Mouse (Mus musculus): Measurements from ENCODE around the gene Dpy19l1. TPM values are rescaled to one million over a fixed set of nuclear protein-coding genes. Genes with fewer than 3 reads are reported as not detected.

Gene Dpy19l1
- total and polyA plus RNA-seq, 3 experiments, result 21.2 to 44.1 (median 26.3) TPM

GRCm38 (mm10) chr9:24482375-24482774 lies 20.6 kb downstream of the Dpy19l1 start:
- Histone ChIP-seq H3K4me1 (ENCODE audit: control insufficient read depth in 1 of 2, insufficient read depth in 2 of 2) (peaks cover 0 to 4% of the 10 kb centered on the region in 2 experiments; a peak in 2 of 4 replicates), H3K79me2 (replicated peaks; ENCODE audit: control insufficient read depth, extremely low read depth, insufficient read depth, poor library complexity, severe bottlenecking) (no peaks in the 10 kb centered on the region), H3K36me3 (replicated peaks in 1 of 2; ENCODE audit: control insufficient read depth in 1 of 2, insufficient read depth in 1 of 2, low read length in 1 of 2) (peaks cover 4 to 20% of the 10 kb centered on the region in 2 experiments), H3K9me3 (replicated peaks; ENCODE audit: low read length) (no peaks in the 10 kb centered on the region), H3K27me3 (replicated peaks) (no peaks in the 10 kb centered on the region), H3K27ac (ENCODE audit: insufficient read depth, low read depth) (no peak overlapping the region), H3K4me3 (replicated peaks in 1 of 3; ENCODE audit: low read depth in 2 of 3, low read length in 2 of 3, poor library complexity in 1 of 3) (no peak overlapping the region), H3K9ac (ENCODE audit: insufficient read depth, low read depth) (no peak overlapping the region), H3K4me2 (ENCODE audit: insufficient read depth, low read depth, poor library complexity, severe bottlenecking) (no peak overlapping the region)
- dilution Hi-C loops (cut with MboI; ENCODE audit: extremely low pct_ligation_motif_present, extremely low pct_unique_long_range_greater_than_20kb, low sequenced_read_pairs) (no loop called here), in situ Hi-C loops (cut with MboI; ENCODE audit: low pct_ligation_motif_present, low pct_unique_long_range_greater_than_20kb, low sequenced_read_pairs) (no loop called here)
- no peak for DNase-seq (ENCODE audit: extremely low read depth)
- TF ChIP-seq PAX5 (IDR thresholded peaks at IDR 0.05; ENCODE audit: low read length) (no peak), ZMIZ1 (IDR thresholded peaks at IDR 0.05; ENCODE audit: low read depth, low read length) (no peak), ETS1 (conservative IDR thresholded peaks at IDR 0.05; ENCODE audit: low read depth, low read length) (no peak), NRF1 (IDR thresholded peaks at IDR 0.05; ENCODE audit: low read depth, low read length) (no peak), SMC3 (IDR thresholded peaks at IDR 0.05; ENCODE audit: low read depth, low read length) (no peak), POLR2AphosphoS2 (IDR thresholded peaks at IDR 0.05; ENCODE audit: low read depth, low read length) (no peak), MAX (IDR thresholded peaks at IDR 0.05; ENCODE audit: low read length) (no peak), CTCF (conservative IDR thresholded peaks at IDR 0.05 in 1 of 2, IDR thresholded peaks at IDR 0.05 in 1 of 2; ENCODE audit: low read depth in 2 of 2, low read length in 2 of 2) (no peak), JUND (conservative IDR thresholded peaks at IDR 0.05; ENCODE audit: low read depth, low read length) (no peak), MYC (IDR thresholded peaks at IDR 0.05; ENCODE audit: low read depth, low read length) (no peak), BHLHE40 (IDR thresholded peaks at IDR 0.05; ENCODE audit: low read depth, low read length) (no peak), MAFK (IDR thresholded peaks at IDR 0.05; ENCODE audit: insufficient replicate concordance, low read length) (no peak), CHD1 (IDR thresholded peaks at IDR 0.05; ENCODE audit: low read depth, low read length) (no peak), USF1 (IDR thresholded peaks at IDR 0.05; ENCODE audit: low read depth, low read length) (no peak), RAD21 (IDR thresholded peaks at IDR 0.05; ENCODE audit: low read depth, low read length) (no peak), ZKSCAN1 (IDR thresholded peaks at IDR 0.05; ENCODE audit: borderline replicate concordance, low read depth, low read length) (no peak), CHD2 (IDR thresholded peaks at IDR 0.05; ENCODE audit: low read length) (no peak), KAT2A (IDR thresholded peaks at IDR 0.05; ENCODE audit: insufficient replicate concordance, low read length) (no peak), MAZ (IDR thresholded peaks at IDR 0.05; ENCODE audit: low read depth, low read length) (no peak)

GRCm38 (mm10) chr9:24477251-24477650 lies 25.7 kb downstream of the Dpy19l1 start:
- in situ Hi-C loops (cut with MboI; ENCODE audit: low pct_ligation_motif_present, low pct_unique_long_range_greater_than_20kb, low sequenced_read_pairs), result no loop called here
- H3K4me1 ChIP-seq (ENCODE audit: control insufficient read depth in 1 of 2, insufficient read depth in 2 of 2), result no peaks in the 10 kb centered on the region
- no peak overlapping the region for H3K4me3 ChIP-seq (replicated peaks in 1 of 3; ENCODE audit: low read depth in 2 of 3, low read length in 2 of 3, poor library complexity in 1 of 3)

More at GRCm38 (mm10) chr9:24477251-24477650, 25.7 kb downstream of the Dpy19l1 start:
- Histone ChIP-seq H3K4me2 (ENCODE audit: insufficient read depth, low read depth, poor library complexity, severe bottlenecking) (no peak overlapping the region), H3K9ac (ENCODE audit: insufficient read depth, low read depth) (no peak overlapping the region), H3K9me3 (replicated peaks; ENCODE audit: low read length) (no peaks in the 10 kb centered on the region), H3K36me3 (replicated peaks in 1 of 2; ENCODE audit: control insufficient read depth in 1 of 2, insufficient read depth in 1 of 2, low read length in 1 of 2) (peaks cover 4 to 29% of the 10 kb centered on the region in 2 experiments), H3K79me2 (replicated peaks; ENCODE audit: control insufficient read depth, extremely low read depth, insufficient read depth, poor library complexity, severe bottlenecking) (no peaks in the 10 kb centered on the region), H3K27me3 (replicated peaks) (no peaks in the 10 kb centered on the region), H3K27ac (ENCODE audit: insufficient read depth, low read depth) (no peak overlapping the region)
- no peak for DNase-seq (ENCODE audit: extremely low read depth)
- no peak for TF ChIP-seq POLR2AphosphoS2 (IDR thresholded peaks at IDR 0.05; ENCODE audit: low read depth, low read length)
- TF ChIP-seq GABPA (IDR thresholded peaks at IDR 0.05; ENCODE audit: insufficient replicate concordance, low read depth, low read length), result no peak
- no peak for TF ChIP-seq SMC3 (IDR thresholded peaks at IDR 0.05; ENCODE audit: low read depth, low read length)
- TF ChIP-seq RCOR1 (conservative IDR thresholded peaks at IDR 0.05; ENCODE audit: low read depth, low read length), result no peak
- no peak for TF ChIP-seq NELFE (IDR thresholded peaks at IDR 0.05; ENCODE audit: low read depth, low read length)
- TF ChIP-seq SIN3A (IDR thresholded peaks at IDR 0.05; ENCODE audit: low read length), result no peak
- no peak for TF ChIP-seq MEF2A (IDR thresholded peaks at IDR 0.05; ENCODE audit: borderline replicate concordance, low read depth, low read length)
- no peak for TF ChIP-seq MYC (IDR thresholded peaks at IDR 0.05; ENCODE audit: low read depth, low read length)
- dilution Hi-C loops (cut with MboI; ENCODE audit: extremely low pct_ligation_motif_present, extremely low pct_unique_long_range_greater_than_20kb, low sequenced_read_pairs), result no loop called here
